ENCODE assay signal across 8 mouse cellular contexts in the genomic region with DNA sequence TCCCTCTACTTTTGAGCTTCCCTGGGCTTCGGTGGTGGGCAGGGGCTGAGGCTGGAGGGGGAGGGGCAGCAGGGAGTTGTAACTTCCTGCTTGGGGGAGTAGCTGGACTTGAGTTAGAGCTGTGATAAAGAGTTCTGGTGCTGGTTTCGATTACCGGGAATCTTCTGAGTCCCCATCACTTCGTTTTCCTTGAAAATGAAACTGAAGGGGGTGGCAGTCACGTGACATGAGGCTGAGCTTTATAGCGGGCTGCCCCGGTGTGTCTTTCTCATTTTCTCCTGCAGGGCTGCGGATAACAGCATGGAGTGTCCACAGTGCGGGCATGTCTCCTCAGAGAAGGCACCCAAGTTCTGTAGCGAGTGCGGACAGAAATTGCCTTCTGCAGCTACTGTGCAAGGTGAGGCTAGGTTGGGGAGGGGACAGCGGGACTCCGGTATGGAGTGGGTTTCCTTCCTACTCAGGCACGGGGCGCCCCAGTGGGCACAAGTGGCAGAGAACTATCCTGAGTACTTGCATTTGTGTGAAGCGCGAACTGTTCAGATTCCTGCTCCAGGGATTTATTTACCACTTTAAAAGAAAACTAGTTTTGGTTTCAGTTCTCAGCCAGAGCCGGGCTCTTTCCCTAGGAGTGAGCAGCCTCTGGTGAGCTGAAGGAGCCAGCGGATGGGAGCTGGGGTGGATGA. TPM values are rescaled to one million over a fixed set of nuclear protein-coding genes. Genes with fewer than 3 reads are reported as not detected.
A peak's percentile ranks its signal among the peaks of the same experiment; 100 is the strongest.
DNase-seq lines count a peak whose midpoint lies in the region; ATAC-seq and TF ChIP-seq lines count a peak whose summit lies in the region.

TSS of gene Rnf213 (plus strand) at position 301 of the 683 bp plus-strand sequence.

- peak within 1 kb of the TSS; percentile 56 for H3K4me3 ChIP-seq in embryonic facial prominence, embryonic 13.5 days
- H3K4me3 ChIP-seq in liver, adult 2 months (ENCODE audit: insufficient read depth, low read depth, low read length): peak within 1 kb of the TSS; percentile 63
- H3K4me3 ChIP-seq in midbrain, postnatal 0 days (ENCODE audit: low read depth, low read length): peak within 1 kb of the TSS; percentile 34

- WGBS in embryonic facial prominence, embryonic 13.5 days: 1% methylated on average over 19 of the region's 19 CpGs
- WGBS in liver, adult 2 months: under 1% methylated on average over 19 of the region's 19 CpGs
- WGBS in midbrain, postnatal 0 days: 2% methylated on average over 19 of the region's 19 CpGs

- H3K9me3 ChIP-seq in embryonic facial prominence, embryonic 13.5 days: no peaks in the 10 kb centered on the region
- no peaks in the 10 kb centered on the region for H3K9me3 ChIP-seq in midbrain, postnatal 0 days (ENCODE audit: low read length)

- no peaks in the 10 kb centered on the region for H3K36me3 ChIP-seq in embryonic facial prominence, embryonic 13.5 days
- peaks cover 2% of the 10 kb centered on the region; the same call in 1 of the 2 replicates for H3K36me3 ChIP-seq in liver, adult 2 months (ENCODE audit: control insufficient read depth, insufficient read depth, low read length)
- H3K36me3 ChIP-seq in midbrain, postnatal 0 days (ENCODE audit: insufficient read depth, low read length): no peaks in the 10 kb centered on the region

- peak; percentile 39 for TF ChIP-seq CTCF in liver, adult 2 months (IDR thresholded peaks at IDR 0.05; ENCODE audit: low read depth, low read length)
- peak; percentile 28; the same call in 1 of the 2 replicates for TF ChIP-seq CTCF in midbrain, postnatal 0 days (IDR thresholded peaks at IDR 0.05)

- peaks cover 32% of the 10 kb centered on the region for H3K4me1 ChIP-seq in embryonic facial prominence, embryonic 13.5 days
- peaks cover 29% of the 10 kb centered on the region for H3K4me1 ChIP-seq in liver, adult 2 months (ENCODE audit: control insufficient read depth, insufficient read depth, low read length)
- peaks cover 4% of the 10 kb centered on the region; the same call in 1 of the 2 replicates for H3K4me1 ChIP-seq in midbrain, postnatal 0 days (ENCODE audit: insufficient read depth, low read length)

- TF ChIP-seq POLR2A in liver, adult 2 months (IDR thresholded peaks at IDR 0.05; ENCODE audit: extremely low read depth, insufficient read depth, low read length): peak; percentile 69

- H3K27ac ChIP-seq in embryonic facial prominence, embryonic 13.5 days: no peak within 1 kb of the TSS
- H3K27ac ChIP-seq in liver, adult 2 months (replicated peaks; ENCODE audit: insufficient read depth, low read depth, low read length): peak within 1 kb of the TSS; percentile 98
- no peak within 1 kb of the TSS for H3K27ac ChIP-seq in midbrain, postnatal 0 days (ENCODE audit: low read depth, low read length)

- H3K79me2 ChIP-seq in liver, adult 2 months (ENCODE audit: control insufficient read depth, insufficient read depth, low read length): peaks cover 18% of the 10 kb centered on the region; the same call in 1 of the 2 replicates

- peak; percentile 55 for ATAC-seq in activated CD4-positive, CD25-positive, alpha-beta regulatory T cell, adult 4 months
- no peak for ATAC-seq in embryonic facial prominence, embryonic 13.5 days (ENCODE audit: insufficient number of reproducible peaks, insufficient read depth, low FRiP score, low TSS enrichment, low read depth)
- no peak; the same call in 1 of the 2 replicates for ATAC-seq in midbrain, postnatal 0 days (ENCODE audit: low FRiP score)

- peak; percentile 79 for DNase-seq in 3134 (ENCODE audit: extremely low read depth, insufficient read length, low spot score)
- DNase-seq in heart, adult 8-10 months (ENCODE audit: low spot score): peak; percentile 79
- peak; percentile 78 for DNase-seq in kidney, adult 18-20 months
- DNase-seq in liver, adult 2 months (ENCODE audit: extremely low read depth, low read depth, low spot score): peak; percentile 63
- DNase-seq in midbrain, postnatal 0 days (ENCODE audit: low spot score): no peak
- peak; percentile 37 to 61 for DNase-seq in spleen, postnatal 14 days (ENCODE audit: low spot score in 2 of 2)

- H3K27me3 ChIP-seq in embryonic facial prominence, embryonic 13.5 days: peaks cover 92% of the 10 kb centered on the region
- H3K27me3 ChIP-seq in liver, adult 2 months (ENCODE audit: control insufficient read depth, insufficient read depth, low read length): no peaks in the 10 kb centered on the region
- peaks cover 63% of the 10 kb centered on the region for H3K27me3 ChIP-seq in midbrain, postnatal 0 days (ENCODE audit: insufficient read depth, low read length)

- peak within 1 kb of the TSS; percentile 57 for H3K9ac ChIP-seq in embryonic facial prominence, embryonic 13.5 days
- H3K9ac ChIP-seq in liver, adult 2 months (ENCODE audit: low read depth, low read length): peak within 1 kb of the TSS; percentile 75
- no peak within 1 kb of the TSS for H3K9ac ChIP-seq in midbrain, postnatal 0 days (replicated peaks; ENCODE audit: low read length, poor library complexity, severe bottlenecking)

- peak within 1 kb of the TSS; percentile 84 for H3K4me2 ChIP-seq in embryonic facial prominence, embryonic 13.5 days
- peak within 1 kb of the TSS; percentile 48 for H3K4me2 ChIP-seq in midbrain, postnatal 0 days (ENCODE audit: low read depth, low read length, poor library complexity, severe bottlenecking)

RNA-seq across cellular contexts. Expression of gene Rnf213, which starts in this region (rescaled TPM):
- 10 to 100 TPM; 43.2 to 52.8 TPM for polyA plus RNA-seq in activated CD4-positive, CD25-positive, alpha-beta regulatory T cell, adult 4 months (2017; shearing (Covaris generic))
- 1.9 and 2.1 TPM in 2 replicates for polyA plus RNA-seq in embryonic facial prominence, embryonic 13.5 days (2015; fragmentation: Nextera tagmentation; extraction: Ambion mirVana)
- 10 to 100 TPM; 11.1 to 16.0 (median 13.2) TPM for total RNA-seq in heart, adult 8-10 months (2022)
- 43.4 and 43.5 TPM in 2 replicates for total RNA-seq in liver, adult 2 months (2014; rRNA removed)
- polyA plus RNA-seq in liver, adult 2 months (2012; rRNA removed): 11.1 and 16.9 TPM in 2 replicates
- 6.9 and 9.0 TPM in 2 replicates for total RNA-seq in midbrain, postnatal 0 days (2014; rRNA removed)
- 0.64 and 0.74 TPM in 2 replicates for polyA plus RNA-seq in midbrain, postnatal 0 days (2015; fragmentation: Nextera tagmentation; extraction: Ambion mirVana)
